Mouse (Mus musculus) embryo, embryonic 9.5 days (tissue): ENCODE results near the gene 4933405L10Rik.

Experiments
- DNase-seq: peaks from one replicate; pipeline ENCODE4 v3.0.0-alpha.2; 2017; ENCODE audit errors: extremely low spot score

The 4933405L10Rik gene

GRCm38 (mm10) chr8:105754688-105755087, 47.2 kb downstream of the 4933405L10Rik start:
- no peak for DNase-seq

DNA sequence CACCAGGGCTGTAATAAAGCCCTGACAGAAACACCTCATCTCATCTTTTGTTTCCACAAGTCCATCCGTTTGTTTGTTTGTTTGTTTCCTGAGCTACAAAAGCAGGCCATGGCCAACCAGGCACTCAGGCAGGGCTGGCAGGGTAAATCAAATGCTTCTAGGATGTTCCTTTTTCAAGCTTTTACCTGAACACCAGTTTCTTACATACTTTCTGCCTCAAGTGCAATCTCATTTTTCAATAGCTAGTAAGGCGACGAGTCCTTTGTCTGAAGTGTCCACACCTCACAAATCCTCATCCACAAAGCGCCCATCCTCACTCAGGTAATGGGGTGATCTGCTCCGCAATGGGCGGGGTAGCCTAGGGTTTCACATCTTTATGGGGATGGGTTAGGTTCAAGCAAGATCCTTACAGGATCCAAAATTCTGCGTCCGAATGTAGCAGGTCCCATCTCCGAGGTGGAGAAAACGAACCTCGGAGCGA, 50.4 kb downstream of the 4933405L10Rik start:
- no peak for DNase-seq

- DNase-seq, result peak; percentile 99
Observed at GRCm38 (mm10) chr8:105758277-105759108, 51.0 kb downstream of the 4933405L10Rik start, which contains the start of gene Gfod2. TSS of gene Gfod2 (minus strand) at chr8:105758664.
